Mouse (Mus musculus) cerebellum, adult 2 months (tissue): ENCODE measurements around the gene Ttll7.

Source experiments
- CTCF ChIP-seq: fragments of 200-500 bp; IDR thresholded peaks from 2 replicates; pipeline ENCODE4 v1.5.1; 2011; ENCODE audit warnings: low read depth, mild to moderate bottlenecking, control low read depth, low read length, moderate library complexity, borderline replicate concordance; ENCODE audit not compliant: insufficient read depth
- POLR2A ChIP-seq: fragments of 200-500 bp; IDR thresholded peaks from 2 replicates; pipeline ENCODE4 v1.6.1; 2011; ENCODE audit warnings: low read length, control low read depth, borderline replicate concordance; ENCODE audit not compliant: insufficient read depth

- TF ChIP-seq POLR2A, result no peak
- no peak for TF ChIP-seq CTCF
These were observed 5.2 kb downstream of the Ttll7 start for GRCm38 (mm10) chr3:146857373-146857772.
